Mouse (Mus musculus) Muller cell, postnatal 12 days (primary cell): ENCODE data around the gene Pifo.
A peak's percentile ranks its signal among the peaks of the same experiment; 100 is the strongest.
"Not testable (repeated sequence)": the region's sequence is repeated elsewhere in the genome, so short reads cannot be mapped to it uniquely, and the experiment has no call there.

Source experiments
- DNase-seq: peaks from one replicate; pipeline ENCODE4 v3.0.0-alpha.2; 2015; ENCODE audit errors: inconsistent ontology term

Pifo gene

DNA sequence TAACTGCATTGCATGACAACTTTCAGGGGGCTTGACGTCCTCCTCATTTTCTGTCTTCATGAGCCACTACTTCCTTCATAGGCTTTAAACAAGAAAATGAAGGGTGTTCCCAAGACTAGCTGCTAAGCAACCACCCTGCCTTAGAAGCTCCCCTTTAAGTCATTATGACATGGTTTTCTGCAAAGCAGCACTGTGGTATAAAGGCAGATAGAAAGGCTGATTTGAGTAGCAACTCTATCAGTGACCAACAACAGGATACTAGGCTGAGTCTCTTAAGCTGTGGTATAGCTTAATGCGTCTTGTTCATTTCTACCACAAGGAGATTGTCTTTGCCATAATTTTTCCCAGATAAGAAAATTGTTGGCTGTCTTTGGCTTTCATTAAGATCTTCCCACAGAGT lies at the start of gene Pifo:
Pifo (minus strand) TSS at position 101 of the 400 bp plus-strand sequence.
- no peak for DNase-seq

DNA sequence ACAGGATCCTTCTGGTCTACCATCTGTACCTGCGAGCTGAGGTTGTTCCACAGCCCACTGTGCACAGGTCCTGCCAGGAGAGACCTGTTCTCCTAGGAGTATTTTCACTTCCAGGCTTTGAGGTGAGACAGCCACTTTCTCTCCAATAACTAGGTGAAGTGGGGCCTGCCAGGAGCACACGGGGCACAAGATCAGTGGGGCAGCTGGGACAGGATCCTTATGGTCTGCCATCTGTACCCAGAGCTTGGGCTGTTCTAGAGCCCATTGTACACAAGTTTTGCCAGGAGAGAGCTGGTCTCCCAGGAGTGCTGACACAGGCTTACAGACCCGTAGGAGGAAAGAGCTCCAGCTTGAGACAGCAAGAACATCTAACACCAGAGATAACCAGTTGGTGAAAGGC lies 43.5 kb upstream of the Pifo start:
- DNase-seq = no peak

DNA sequence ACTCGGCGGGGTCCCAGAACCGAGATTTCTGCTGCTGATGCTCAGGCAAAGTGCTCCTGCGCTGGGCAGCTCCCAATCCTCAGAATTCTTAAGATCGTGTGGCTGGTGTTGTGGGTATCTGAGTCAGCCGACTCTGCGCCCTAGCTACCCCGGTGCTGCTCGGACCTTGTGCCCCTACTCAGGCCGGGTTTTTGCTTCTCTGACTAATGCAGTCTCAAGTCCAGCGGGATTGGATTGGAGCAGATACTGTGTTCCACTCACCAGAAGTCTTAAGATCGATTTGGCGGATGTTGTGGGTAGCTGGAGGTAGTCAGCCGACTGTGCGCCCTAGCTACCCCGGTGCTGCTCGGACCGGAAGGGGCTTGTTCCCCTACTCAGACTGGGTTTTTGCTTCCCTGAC lies 37.5 kb upstream of the Pifo start:
- DNase-seq = no peak

DNA sequence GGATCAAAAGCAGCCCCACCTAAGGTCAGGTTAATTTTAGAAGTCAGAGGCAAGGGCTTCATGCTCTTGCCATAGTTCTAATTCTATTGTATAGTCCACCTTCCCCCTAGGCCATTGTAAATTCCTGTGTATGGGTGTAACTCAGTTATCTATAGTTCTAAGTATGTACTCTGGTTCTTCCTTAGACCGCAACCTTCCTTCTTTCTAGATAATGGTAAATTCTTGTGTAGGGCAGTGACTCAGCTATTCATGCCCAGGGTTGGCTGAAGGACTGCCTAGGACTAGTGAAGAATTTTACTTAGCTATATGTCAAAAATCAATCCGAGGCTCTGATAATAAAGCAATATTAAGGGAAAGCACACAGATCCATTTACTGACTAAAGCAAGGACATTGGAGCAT lies 25.9 kb upstream of the Pifo start:
- no peak for DNase-seq

DNA sequence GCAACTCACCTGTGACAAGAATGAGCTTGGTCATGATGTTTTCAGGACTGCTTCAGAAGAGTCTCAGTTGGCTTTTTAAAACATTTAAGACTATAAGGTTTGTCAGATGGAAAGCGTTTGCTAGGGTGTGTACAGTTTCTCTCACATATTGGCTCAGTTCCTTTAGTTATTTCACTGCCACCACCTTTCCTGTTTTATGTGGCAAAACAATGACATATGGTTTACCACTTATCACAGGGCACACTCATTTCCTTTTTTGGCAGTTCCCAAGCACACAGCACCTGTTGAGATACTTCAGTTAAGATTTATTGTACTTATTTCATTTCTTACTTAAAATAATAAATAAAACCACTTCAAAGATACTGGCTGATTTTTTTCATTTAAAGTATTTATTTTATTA lies 18.3 kb upstream of the Pifo start, which contains the start of gene Chil5:
Chil5 (minus strand) TSS at position 34 of the 400 bp plus-strand sequence.
- no peak for DNase-seq

GRCm38 (mm10) chr3:106024135-106024534 lies 9.7 kb upstream of the Pifo start:
- no peak for DNase-seq

- peak; percentile 6 for DNase-seq
Observed at GRCm38 (mm10) chr3:106021840-106022239, 7.4 kb upstream of the Pifo start.

DNA sequence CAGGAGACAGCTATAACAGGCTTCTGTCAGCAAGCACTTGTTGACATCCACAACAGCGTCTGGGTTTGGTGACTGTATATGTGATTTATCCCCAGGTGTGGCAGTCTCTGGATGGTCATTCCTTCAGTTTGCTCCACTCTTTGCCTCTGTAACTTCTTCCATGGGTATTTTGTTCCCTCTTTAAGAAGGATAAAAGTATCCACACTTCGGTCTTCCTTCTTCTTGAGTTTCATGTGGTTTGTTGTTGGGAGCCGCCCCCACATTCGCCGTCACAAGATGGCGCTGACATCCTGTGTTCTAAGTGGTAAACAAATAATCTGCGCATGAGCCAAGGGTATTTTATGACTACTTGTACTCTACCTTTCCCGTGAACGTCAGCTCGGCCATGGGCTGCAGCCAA lies 11.1 kb downstream of the Pifo start:
- DNase-seq = not testable (repeated sequence)

- DNase-seq = peak; percentile 45
Observed at GRCm38 (mm10) chr3:106001416-106002370, 12.8 kb downstream of the Pifo start.

- no peak for DNase-seq
Observed at GRCm38 (mm10) chr3:106000707-106001375, 13.6 kb downstream of the Pifo start.

- DNase-seq = no peak
Observed at GRCm38 (mm10) chr3:105994730-105995129, 19.7 kb downstream of the Pifo start.

DNA sequence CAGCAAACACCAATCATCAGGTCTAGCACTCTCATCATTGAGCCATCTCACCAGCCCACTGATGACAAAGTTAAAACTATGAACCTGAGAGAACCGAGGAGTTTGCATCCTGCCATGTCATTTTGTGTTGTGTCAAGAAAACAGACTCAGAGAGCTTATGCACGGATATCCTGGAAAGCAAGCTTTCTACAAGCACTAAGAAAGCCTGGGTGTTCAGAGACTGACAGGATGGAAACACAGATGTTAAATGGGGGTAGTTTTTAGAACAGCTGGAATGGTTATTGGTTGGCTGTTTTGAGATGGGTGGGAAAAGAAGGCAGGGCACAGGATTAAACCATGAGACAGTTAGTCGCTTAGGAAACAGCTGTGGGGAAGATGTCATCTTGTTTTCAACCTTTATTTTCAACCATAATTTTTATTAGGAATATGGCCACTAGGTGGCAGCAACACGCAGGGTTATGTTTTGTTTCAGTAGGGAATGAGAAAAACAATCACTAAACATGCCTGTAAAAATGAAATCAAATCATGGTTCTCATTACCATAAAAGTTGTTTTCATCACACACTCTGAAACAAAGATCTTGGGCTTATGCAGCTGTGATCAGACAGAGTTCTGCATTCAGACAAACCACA lies 22.7 kb downstream of the Pifo start:
- peak; percentile 25 for DNase-seq

DNA sequence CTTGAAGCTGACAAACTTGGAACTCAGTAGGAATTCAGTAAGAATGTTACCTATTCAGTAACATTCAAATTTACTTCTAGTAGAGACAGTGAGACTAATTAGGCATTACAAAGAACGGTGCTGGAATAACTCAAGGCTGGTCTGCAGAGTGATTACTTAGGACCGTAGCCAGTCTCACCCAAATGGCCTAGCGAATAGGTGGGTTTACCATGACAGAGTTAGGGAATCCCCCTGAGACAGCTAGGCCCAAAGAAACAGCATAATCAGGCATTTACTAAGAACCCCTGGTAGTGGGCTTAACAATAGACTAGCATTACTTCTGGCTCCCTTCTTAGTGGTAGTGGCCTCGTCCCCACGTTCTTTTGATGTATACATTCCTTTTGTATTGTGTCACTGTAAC lies 24.8 kb downstream of the Pifo start:
- not testable (repeated sequence) for DNase-seq

GRCm38 (mm10) chr3:105974174-105974573 lies 40.3 kb downstream of the Pifo start:
- DNase-seq = no peak

- no peak for DNase-seq
Observed at GRCm38 (mm10) chr3:105973411-105973810, 41.0 kb downstream of the Pifo start, which contains the start of gene Ovgp1. Gene Ovgp1, plus strand, starts transcription at chr3:105973711.

GRCm38 (mm10) chr3:105971831-105972446 lies 42.5 kb downstream of the Pifo start:
- no peak for DNase-seq

- DNase-seq = no peak
Observed at GRCm38 (mm10) chr3:105960700-105961099, 53.7 kb downstream of the Pifo start.

GRCm38 (mm10) chr3:105959999-105960398 lies 54.4 kb downstream of the Pifo start, which contains the start of gene Atp5f1:
Gene Atp5f1, minus strand, starts transcription at chr3:105960099.
- DNase-seq = no peak

GRCm38 (mm10) chr3:105959585-105959984 lies 54.9 kb downstream of the Pifo start:
- no peak for DNase-seq

DNA sequence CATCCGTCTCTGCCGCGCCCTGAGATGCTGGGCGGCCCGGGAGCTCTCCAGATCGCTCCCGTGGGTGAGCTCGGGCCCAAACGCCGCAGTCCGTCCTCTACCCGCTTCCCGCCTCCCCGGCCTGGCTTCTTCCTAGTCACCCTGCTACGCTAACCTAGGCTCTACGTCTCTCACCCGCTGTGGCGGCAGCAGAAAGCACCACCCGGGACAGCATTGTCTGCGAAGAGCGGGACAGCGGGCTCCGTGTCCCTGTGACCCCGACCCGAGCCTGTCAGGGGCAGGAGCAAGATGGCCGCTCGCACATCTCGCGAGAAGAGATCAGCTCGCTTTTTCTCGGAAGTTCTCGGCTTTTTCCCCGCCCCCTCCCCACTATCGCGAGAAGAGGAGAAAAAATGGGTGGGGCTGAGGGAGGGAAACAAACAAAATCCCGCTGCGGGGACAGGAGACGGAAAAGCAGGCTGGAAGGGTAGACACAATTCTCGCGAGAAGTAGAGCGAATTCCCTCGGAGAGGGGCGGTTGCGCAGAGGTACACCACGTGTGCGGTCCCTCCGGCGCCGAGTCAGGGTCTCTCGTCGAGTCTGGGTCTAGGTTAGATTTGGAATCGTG lies 55.4 kb downstream of the Pifo start, which contains the start of gene Wdr77:
Wdr77 (plus strand) TSS at position 396 of the 607 bp plus-strand sequence.
- DNase-seq = peak; percentile 100

GRCm38 (mm10) chr3:105958204-105958603 lies 56.2 kb downstream of the Pifo start:
- DNase-seq = no peak
